Mouse (Mus musculus): ENCODE data around the gene Snrpc.

- no peak for TF ChIP-seq POLR2A (IDR thresholded peaks at IDR 0.05; ENCODE audit: low read depth, low read length)
- TF ChIP-seq CTCF (IDR thresholded peaks at IDR 0.05; ENCODE audit: borderline replicate concordance, insufficient read depth, low read length) = no peak
Measured at GRCm38 (mm10) chr17:27827511-27827910, 10.4 kb upstream of the Snrpc start.
